Mouse (Mus musculus) ZHBTc4 (cell line): ENCODE data around the gene Mical1.
A peak's percentile ranks its signal among the peaks of the same experiment; 100 is the strongest.

Source experiments
- DNase-seq: peaks from one replicate; pipeline ENCODE4 v3.0.0-alpha.2; 2011; ENCODE audit warnings: low read depth, low spot score

Gene Mical1

GRCm38 (mm10) chr10:41476171-41477017, at the start of gene Mical1:
TSS of gene Mical1 (plus strand) at chr10:41476314.
- peak; percentile 72 for DNase-seq

- DNase-seq = peak; percentile 81
Observed at GRCm38 (mm10) chr10:41426368-41426767, 49.7 kb upstream of the Mical1 start.

- DNase-seq = peak; percentile 82
Observed at GRCm38 (mm10) chr10:41434624-41435023, 41.5 kb upstream of the Mical1 start.

- peak; percentile 94 for DNase-seq
Observed at GRCm38 (mm10) chr10:41435141-41435540, 41.0 kb upstream of the Mical1 start.

- DNase-seq = no peak
Observed at GRCm38 (mm10) chr10:41448216-41448615, 27.9 kb upstream of the Mical1 start.

GRCm38 (mm10) chr10:41449684-41450083, 26.4 kb upstream of the Mical1 start:
- DNase-seq = peak; percentile 51

- DNase-seq = peak; percentile 98
Observed at GRCm38 (mm10) chr10:41450137-41450670, 25.9 kb upstream of the Mical1 start, which contains the start of gene Zbtb24. TSS of gene Zbtb24 (plus strand) at chr10:41450383.

- no peak for DNase-seq
Observed at GRCm38 (mm10) chr10:41450780-41451522, 25.2 kb upstream of the Mical1 start.

GRCm38 (mm10) chr10:41451656-41452055, 24.5 kb upstream of the Mical1 start:
- DNase-seq = no peak

GRCm38 (mm10) chr10:41452791-41453190, 23.3 kb upstream of the Mical1 start:
- no peak for DNase-seq

GRCm38 (mm10) chr10:41459990-41460389, 16.1 kb upstream of the Mical1 start:
- no peak for DNase-seq

- DNase-seq = peak; percentile 58
Observed at GRCm38 (mm10) chr10:41460501-41460900, 15.6 kb upstream of the Mical1 start.

- no peak for DNase-seq
Observed at GRCm38 (mm10) chr10:41461057-41461722, 14.9 kb upstream of the Mical1 start.

GRCm38 (mm10) chr10:41464401-41464955, 11.6 kb upstream of the Mical1 start:
- DNase-seq = peak; percentile 78

- peak; percentile 93 for DNase-seq
Observed at GRCm38 (mm10) chr10:41467325-41467724, 8.8 kb upstream of the Mical1 start.

- DNase-seq = no peak
Observed at GRCm38 (mm10) chr10:41470693-41471092, 5.4 kb upstream of the Mical1 start.

- DNase-seq = peak; percentile 85
Observed at GRCm38 (mm10) chr10:41472534-41472933, 3.6 kb upstream of the Mical1 start.

GRCm38 (mm10) chr10:41472962-41473481, 3.1 kb upstream of the Mical1 start:
- peak; percentile 85 for DNase-seq

- no peak for DNase-seq
Observed at GRCm38 (mm10) chr10:41473782-41474468, 2.2 kb upstream of the Mical1 start.

GRCm38 (mm10) chr10:41474981-41475391, 1.1 kb upstream of the Mical1 start:
- no peak for DNase-seq

- no peak for DNase-seq
Observed at GRCm38 (mm10) chr10:41477018-41477277, 834 bp downstream of the Mical1 start.
